Mouse (Mus musculus) spleen, postnatal 10 days (tissue): ENCODE measurements at regions not wholly inside any gene's neighbourhood (a gene's known extent, or its start where the extent isn't known, plus 50 kb on each side); places are given as distances from the start of the nearest gene placed in this dataset.

Experiments used
- DNase-seq, 2 experiments: peaks; one replicate each; pipeline ENCODE4 v3.0.0; 2021 to 2022; ENCODE audit warnings: low spot score in 2 of 2

- no peak for DNase-seq
These were observed 114.7 kb upstream of the Sp4 start for GRCm38 (mm10) chr12:118415956-118416355.

- DNase-seq, result no peak
These were observed 110.7 kb upstream of the Sp4 start for GRCm38 (mm10) chr12:118411767-118412430.

GRCm38 (mm10) chr12:118410917-118411316 lies 109.7 kb upstream of the Sp4 start:
- DNase-seq, result no peak

GRCm38 (mm10) chr12:118405135-118405534 lies 103.9 kb upstream of the Sp4 start:
- no peak for DNase-seq

GRCm38 (mm10) chr12:118404171-118404570 lies 102.9 kb upstream of the Sp4 start:
- DNase-seq, result no peak

- no peak for DNase-seq
These were observed 102.4 kb upstream of the Sp4 start for GRCm38 (mm10) chr12:118403519-118404087.

- no peak for DNase-seq
These were observed 100.1 kb upstream of the Sp4 start for GRCm38 (mm10) chr12:118401377-118401776.

- no peak for DNase-seq
These were observed 90.4 kb upstream of the Sp4 start for GRCm38 (mm10) chr12:118391654-118392053.

GRCm38 (mm10) chr12:118381013-118381412 lies 79.8 kb upstream of the Sp4 start:
- DNase-seq, result no peak

GRCm38 (mm10) chr12:118377898-118378297 lies 76.7 kb upstream of the Sp4 start:
- DNase-seq, result no peak

GRCm38 (mm10) chr12:118376521-118377493 lies 75.6 kb upstream of the Sp4 start:
- peak; percentile 10 to 66 for DNase-seq

GRCm38 (mm10) chr12:118373250-118373649 lies 72.0 kb upstream of the Sp4 start:
- DNase-seq, result no peak

- DNase-seq, result no peak
These were observed 70.7 kb upstream of the Sp4 start for GRCm38 (mm10) chr12:118371905-118372304.

GRCm38 (mm10) chr12:118367307-118368076 lies 66.3 kb upstream of the Sp4 start:
- no peak for DNase-seq

GRCm38 (mm10) chr12:118352866-118353265 lies 51.6 kb upstream of the Sp4 start:
- no peak for DNase-seq

- no peak for DNase-seq
These were observed 50.2 kb upstream of the Sp4 start for GRCm38 (mm10) chr12:118351421-118351820.
